Mouse (Mus musculus) brain, embryonic 14.5 days (tissue): ENCODE data around the gene Yipf4.

Source experiments
- CTCF ChIP-seq: fragments of 200-500 bp; IDR thresholded peaks from 2 replicates; pipeline ENCODE4 v1.5.1; 2012; ENCODE audit warnings: inconsistent platforms, mild to moderate bottlenecking, moderate library complexity, borderline replicate concordance; ENCODE audit not compliant: insufficient read depth, insufficient read length; ENCODE audit errors: extremely low read depth
- POLR2A ChIP-seq: fragments of 200-500 bp; IDR thresholded peaks from 2 replicates; pipeline ENCODE4 v1.6.1; 2012; ENCODE audit warnings: mild to moderate bottlenecking, inconsistent platforms, borderline replicate concordance; ENCODE audit not compliant: poor library complexity, insufficient read depth, insufficient read length, severe bottlenecking; ENCODE audit errors: extremely low read depth

DNA sequence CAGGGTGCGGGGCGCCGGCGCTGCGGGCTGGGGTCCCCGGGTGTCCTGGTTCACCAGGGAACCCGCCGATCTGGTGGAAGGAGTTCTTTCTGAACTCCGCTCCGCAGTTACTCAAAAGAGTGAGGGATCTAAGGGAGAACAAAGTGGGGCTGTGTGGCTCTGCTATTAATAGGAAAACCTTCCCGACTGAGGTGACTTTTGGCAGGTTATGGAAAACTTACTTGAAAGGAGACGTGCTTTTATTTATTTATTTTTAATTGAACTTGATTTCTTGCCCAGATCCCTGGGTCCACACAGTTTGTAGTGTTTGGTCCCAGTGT, 568 bp downstream of the Yipf4 start:
- TF ChIP-seq POLR2A = no peak
- no peak for TF ChIP-seq CTCF
